Mouse (Mus musculus) cerebellum, postnatal 10 days (tissue): Measurements from ENCODE around the gene Tfap2a.

ENCODE experiments used
- DNase-seq, 2 experiments: peaks; one replicate each; pipeline ENCODE4 v3.0.0; 2021; ENCODE audit warnings: mixed read lengths in 2 of 2

Tfap2a gene

DNA sequence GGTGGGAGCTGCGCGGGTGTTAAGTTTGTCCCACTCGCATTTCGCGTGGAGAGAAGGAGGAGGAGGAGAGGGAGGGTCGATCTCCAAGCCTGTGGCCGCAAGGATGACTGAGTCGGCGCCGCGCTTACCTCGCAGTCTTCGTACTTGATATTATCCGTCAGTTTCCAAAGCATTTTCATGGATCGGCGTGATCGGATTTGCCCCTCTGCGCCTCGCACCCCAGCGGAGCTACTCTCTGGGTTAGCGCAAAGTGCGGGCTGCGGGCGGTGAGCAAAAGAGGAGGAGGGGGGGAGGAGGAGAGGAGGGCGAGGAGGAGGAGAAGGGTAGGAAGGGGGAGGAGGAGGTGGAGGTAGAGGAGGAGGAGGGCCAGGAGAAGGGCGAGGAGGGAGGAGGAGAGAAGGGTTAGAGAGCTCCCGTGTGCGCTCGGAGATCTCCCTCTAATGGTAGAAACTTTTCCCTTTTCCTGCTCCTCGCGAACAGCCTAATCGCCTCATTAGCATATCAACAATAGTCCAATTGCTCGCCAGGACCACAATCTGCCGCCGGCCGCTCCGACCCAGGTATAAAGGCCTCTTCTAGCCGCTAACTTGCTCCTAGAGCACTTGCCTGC, 4.5 kb downstream of the Tfap2a start:
- DNase-seq, result peak in 1 of 2 experiments; percentile 48

DNA sequence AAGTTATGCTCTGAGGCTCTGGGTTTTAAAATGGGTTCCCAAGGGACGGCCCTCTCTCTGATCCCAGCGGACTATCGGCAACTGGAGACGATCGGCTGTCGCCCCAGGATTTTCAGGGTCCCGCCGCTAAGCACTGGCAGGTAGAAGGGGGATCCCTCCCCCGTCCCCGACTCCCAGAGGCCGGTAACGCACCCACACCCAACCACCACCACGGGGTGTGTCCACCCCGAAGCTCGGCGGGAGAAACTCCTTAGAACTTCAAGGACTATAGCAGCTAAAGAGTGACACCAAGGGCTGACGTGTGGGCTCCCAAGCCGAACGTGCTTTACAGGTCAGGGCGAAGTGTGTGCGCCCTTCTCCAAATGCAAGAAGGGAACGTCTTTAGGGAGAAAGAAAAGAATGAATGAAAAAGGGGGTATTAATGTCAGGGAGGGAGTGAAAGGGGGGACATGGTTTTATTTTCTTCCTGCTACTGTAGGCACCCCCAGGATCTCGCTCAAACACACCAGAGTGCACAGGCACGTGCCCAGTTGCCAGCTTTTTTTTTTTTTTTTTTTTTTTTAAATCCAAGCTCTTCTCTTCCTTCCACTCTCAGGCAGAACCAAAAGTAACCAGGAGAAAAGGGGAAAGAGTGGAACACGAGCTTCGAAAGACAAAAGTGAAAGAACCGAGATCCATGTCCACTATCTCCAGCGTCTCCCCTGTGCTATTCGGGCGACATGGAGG, 5.2 kb downstream of the Tfap2a start:
- DNase-seq, result peak; percentile 16 to 22

GRCm38 (mm10) chr13:40732085-40732484, 6.1 kb downstream of the Tfap2a start:
- DNase-seq, result peak in 1 of 2 experiments; percentile 17

DNA sequence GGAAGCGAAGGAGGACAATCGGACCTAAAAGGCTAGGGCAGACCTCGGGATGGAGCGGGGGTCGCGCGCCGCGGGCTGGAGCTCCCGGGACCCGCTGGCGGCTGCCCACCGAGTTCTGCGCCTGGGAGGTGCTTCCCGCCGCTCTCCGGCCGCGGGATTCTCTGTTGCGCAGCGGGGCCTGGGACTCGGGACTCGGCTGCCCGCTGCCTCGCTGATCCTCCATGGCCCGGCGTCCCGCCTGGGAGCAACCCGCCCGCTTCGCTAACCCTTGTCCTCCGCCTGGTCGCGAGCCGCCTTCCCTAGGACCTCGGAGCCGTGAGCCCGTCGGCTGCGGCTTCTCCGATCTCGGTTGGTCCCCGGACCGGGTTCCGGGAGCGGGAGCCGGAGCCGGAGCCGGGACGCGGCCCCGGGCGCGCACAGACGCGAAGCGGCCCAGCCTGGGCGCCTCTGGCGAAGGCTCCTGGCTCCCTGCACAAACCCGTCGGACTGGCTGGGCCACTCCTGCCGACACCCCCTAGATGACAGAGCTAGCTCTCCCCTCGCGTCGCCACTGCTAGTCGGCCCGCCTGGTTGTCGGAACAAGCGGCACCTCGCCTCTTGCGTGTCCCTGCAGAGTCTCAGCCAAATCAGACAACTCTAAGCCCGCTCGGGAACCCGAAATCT, 6.9 kb downstream of the Tfap2a start:
- DNase-seq, result peak; percentile 51 to 65

DNA sequence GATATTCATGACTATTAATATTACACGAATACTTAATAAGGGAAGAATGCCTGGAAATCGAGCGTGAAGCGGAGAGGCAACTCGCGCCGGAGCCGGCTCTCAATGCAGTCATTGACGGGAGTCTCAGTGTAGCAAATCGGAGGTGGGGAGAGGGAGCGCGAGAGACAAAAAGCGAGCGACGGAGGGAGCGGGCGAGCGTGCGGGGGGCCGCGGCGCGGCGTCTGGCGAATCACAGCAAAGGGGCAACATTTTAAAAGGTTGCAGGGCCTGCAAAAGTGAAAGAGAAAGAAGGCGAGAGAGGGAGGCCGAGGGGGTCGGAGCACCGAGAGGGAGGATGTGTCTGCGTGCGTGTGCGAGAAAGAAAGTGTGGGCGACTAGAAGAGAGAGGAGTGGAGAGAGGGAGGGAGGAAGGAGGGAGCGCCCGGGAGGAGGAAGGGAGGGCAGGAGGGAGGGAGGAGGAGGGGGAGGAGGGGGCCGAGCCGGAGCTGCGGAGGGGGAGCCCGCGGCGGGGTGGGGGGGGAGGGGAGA, 7.5 kb downstream of the Tfap2a start:
- peak; percentile 64 to 72 for DNase-seq

GRCm38 (mm10) chr13:40729592-40730431, 8.4 kb downstream of the Tfap2a start:
- DNase-seq, result peak; percentile 38 to 62

- peak in 1 of 2 experiments; percentile 42 for DNase-seq
Measured at GRCm38 (mm10) chr13:40729037-40729436, 9.1 kb downstream of the Tfap2a start.

DNA sequence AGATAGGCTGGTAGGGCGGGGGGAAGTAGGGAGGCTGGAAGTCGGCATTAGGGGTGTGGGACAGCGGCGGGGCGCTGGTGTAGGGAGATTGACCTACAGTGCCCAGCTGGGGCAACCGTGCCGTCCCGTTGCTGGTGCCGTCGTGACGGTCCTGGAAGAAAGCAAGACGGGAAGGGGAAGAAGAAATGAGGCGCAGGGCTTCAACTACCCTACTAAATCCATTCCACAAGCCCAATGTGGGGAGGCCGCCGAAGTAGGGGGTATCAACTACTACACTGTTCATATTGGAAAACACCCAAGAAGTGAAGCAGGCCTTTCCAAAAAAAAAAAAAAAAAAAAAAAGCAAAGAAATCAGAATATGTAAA, 9.6 kb downstream of the Tfap2a start:
- peak in 1 of 2 experiments; percentile 46 for DNase-seq

GRCm38 (mm10) chr13:40727731-40728625, 10.2 kb downstream of the Tfap2a start:
- peak in 1 of 2 experiments; percentile 28 for DNase-seq

DNA sequence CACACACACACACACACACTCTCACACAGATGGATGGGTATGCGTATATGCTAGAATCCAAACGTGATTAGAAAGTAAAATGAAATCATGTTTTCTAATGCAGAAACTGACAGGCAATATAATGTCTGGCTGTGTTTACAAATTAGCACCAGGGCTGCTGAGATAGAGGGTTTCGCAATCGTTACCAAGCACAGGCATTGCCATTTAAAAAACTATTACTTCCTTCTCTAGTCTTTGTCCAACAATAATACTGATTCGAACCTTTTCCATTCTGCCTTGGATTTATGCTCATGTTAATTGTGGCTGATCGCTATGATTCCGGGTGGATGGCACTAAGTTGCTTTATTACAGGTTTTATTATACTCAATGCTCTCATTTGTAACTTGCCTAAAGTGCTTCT, 12.3 kb downstream of the Tfap2a start:
- DNase-seq, result no peak

DNA sequence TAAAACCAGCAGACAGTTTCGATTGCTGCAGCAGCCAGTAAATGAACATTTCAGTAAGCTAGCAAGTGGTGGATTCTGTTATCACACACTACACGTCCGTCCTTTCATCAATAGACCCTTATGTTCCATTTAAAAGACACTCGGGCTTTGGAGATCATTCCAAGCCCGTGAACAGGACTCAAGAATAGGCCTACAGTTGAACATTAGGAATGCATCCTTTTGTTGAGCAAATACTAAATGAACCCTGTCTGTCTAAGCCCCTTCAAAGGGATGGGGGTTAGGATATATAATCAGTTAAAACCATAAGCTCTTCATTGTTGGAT, 14.6 kb downstream of the Tfap2a start:
- no peak for DNase-seq

GRCm38 (mm10) chr13:40722741-40723597, 15.2 kb downstream of the Tfap2a start:
- DNase-seq, result peak; percentile 95 to 97

- DNase-seq, result no peak
Measured at GRCm38 (mm10) chr13:40719741-40720082, 18.5 kb downstream of the Tfap2a start.

DNA sequence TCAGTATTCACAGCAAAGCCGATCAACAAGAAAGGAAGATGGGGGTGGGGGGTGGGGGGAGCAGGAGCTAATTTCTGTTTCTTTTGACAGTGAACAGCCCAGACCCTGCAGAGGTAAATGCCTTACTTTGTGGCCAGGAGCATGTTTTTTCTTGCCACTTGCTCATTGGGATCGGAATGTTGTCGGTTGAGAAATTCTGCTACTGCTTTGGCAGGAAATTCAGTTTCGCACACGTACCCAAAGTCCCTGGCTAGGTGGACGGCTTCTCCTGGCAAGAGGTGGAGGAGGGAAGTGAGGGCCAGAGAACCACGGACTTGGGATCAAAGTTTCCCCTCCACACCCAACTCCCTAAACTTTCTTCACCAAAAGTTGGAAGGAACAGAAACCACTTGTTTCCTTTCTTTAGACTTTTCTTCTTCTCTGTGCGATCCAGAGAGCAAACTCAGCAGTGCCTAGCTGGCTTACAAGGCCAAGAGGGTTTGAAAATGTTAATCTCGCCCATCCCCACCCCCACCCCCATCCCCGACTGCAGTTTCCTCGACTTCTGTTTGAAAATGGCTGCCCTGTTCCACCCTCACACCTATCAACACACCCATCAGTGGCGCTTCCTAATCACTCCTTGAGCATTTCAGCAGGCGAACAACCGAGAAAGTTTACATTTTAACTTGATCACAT, 19.0 kb downstream of the Tfap2a start:
- no peak for DNase-seq

GRCm38 (mm10) chr13:40716771-40717716, 21.1 kb downstream of the Tfap2a start:
- DNase-seq, result no peak

DNA sequence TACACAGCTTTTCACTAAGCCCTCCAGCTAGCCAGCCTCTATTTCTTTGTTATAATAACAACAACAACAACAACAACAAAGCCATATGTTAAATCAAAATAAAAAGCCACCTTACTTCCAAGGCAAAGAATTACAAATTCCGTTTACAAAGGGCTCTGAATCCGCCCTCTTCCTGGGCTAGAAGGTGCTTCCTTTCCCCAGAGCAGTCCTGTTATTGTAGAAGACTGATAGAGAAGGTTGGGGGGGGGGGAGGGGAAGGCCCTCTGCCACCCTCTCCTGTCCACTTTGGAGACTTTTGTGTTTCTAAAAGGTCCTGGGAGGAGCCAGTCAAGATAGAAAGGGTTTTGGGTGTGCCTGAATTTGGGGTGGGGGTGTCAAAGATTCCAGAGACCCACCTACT, 23.6 kb downstream of the Tfap2a start:
- peak in 1 of 2 experiments; percentile 27 for DNase-seq

DNA sequence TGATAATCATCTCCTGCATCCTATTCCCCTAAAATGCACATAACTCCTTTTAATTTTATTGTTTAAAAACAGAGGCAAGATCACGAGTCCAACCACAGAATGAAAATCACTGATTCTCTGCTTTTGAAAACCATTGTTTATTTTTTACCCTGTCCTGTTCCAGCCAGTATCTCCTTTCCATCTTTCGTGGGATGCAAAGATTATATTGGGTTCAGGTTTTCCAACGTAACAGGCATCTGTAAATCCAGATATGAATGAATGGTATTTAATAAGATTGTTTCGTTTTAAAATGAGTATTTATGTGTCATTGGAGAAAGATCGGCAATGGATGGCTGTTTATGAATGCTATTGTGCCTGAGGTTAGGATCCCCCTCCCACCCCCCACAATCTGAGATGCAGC, 24.5 kb downstream of the Tfap2a start:
- DNase-seq, result peak in 1 of 2 experiments; percentile 34

DNA sequence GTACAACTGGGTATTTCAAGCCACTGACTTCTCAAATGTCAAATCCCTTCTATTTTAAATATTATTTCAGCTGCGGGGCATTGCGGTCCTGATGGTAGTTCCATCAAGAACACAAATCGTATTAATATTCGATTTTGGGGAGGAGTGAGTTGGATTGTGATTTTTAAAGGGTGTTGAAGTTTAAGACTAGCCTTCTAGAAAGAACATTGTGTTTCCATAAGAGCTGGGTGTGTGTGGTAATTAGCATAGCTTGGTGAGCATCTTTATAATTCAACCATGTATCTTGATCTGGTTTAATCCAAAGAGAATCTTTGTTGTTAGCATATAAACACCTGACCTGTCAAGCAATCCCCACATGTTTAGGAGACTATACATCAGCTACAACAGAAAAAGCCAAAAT, 24.9 kb downstream of the Tfap2a start:
- peak in 1 of 2 experiments; percentile 22 for DNase-seq

DNA sequence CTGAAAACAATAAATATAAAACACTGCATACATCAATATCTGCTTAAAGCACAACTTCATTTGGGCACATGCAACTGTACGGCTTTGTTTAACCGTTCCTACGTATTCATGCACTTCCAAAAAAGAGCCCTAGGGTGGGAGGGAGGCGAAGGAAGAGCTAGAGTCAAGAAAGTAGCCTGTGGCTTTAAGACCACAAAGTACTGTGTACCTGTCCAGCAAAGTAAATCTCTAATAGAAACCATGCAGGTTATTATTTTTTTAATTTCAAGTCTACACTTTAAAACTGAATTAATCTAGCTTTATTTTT, 25.7 kb downstream of the Tfap2a start:
- DNase-seq, result peak in 1 of 2 experiments; percentile 20
